Comparison of ENCODE assay signal across 28 mouse cellular contexts in genomic region chr2:166051421-166051820, GRCm38 (mm10). TPM values are rescaled to one million over a fixed set of nuclear protein-coding genes. Genes with fewer than 3 reads are reported as not detected.
DNase-seq lines count a peak whose midpoint lies in the region; ATAC-seq and TF ChIP-seq lines count a peak whose summit lies in the region.
"Had no signal": no experiment of that assay in that cellular context is flagged by ENCODE, and none has a peak within 500 bp of the region (broad histone marks: within the 10 kb centered on the region; RNA-seq: fewer than 3 reads in every experiment).

No protein-coding gene starts in this region.

- intact Hi-C loops in gastrocnemius, postnatal 36 days (cut with DNase I): no loop called here
- intact Hi-C loops in left cerebral cortex, adult 2 months (cut with DNase I): no loop called here

- H3K27ac ChIP-seq in left cerebral cortex, adult 2 months: peak overlapping the region; percentile 57; the same call in 1 of the 2 replicates
- H3K27ac ChIP-seq in heart, embryonic 11.5 days (ENCODE audit: low read depth, low read length): no peak overlapping the region
- H3K27ac ChIP-seq: embryonic facial prominence, embryonic 13.5 days; embryonic facial prominence, embryonic 15.5 days; forebrain, embryonic 10.5 days; forebrain, embryonic 12.5 days had no signal

- no peak overlapping the region for H3K4me2 ChIP-seq in heart, embryonic 11.5 days
- H3K4me2 ChIP-seq: embryonic facial prominence, embryonic 13.5 days; embryonic facial prominence, embryonic 15.5 days; forebrain, embryonic 12.5 days had no signal

- H3K9me3 ChIP-seq in heart, embryonic 11.5 days (replicated peaks; ENCODE audit: control insufficient read depth, low read length): no peaks in the 10 kb centered on the region
- H3K9me3 ChIP-seq: embryonic facial prominence, embryonic 13.5 days; embryonic facial prominence, embryonic 15.5 days; forebrain, embryonic 10.5 days; forebrain, embryonic 12.5 days; G1E had no signal

- H3K9ac ChIP-seq in heart, embryonic 11.5 days (ENCODE audit: low read depth, low read length): no peak overlapping the region
- H3K9ac ChIP-seq: embryonic facial prominence, embryonic 13.5 days; embryonic facial prominence, embryonic 15.5 days; forebrain, embryonic 12.5 days had no signal

- peak; percentile 64 for DNase-seq in gastrocnemius, adult 18-20 months (ENCODE audit: low spot score)
- DNase-seq in gastrocnemius, postnatal 36 days: no peak
- DNase-seq in left cerebral cortex, adult 2 months (ENCODE audit: extremely low spot score in 1 of 2, low spot score in 2 of 2): no peak
- no peak for DNase-seq in left cerebral cortex, adult 8-10 months (ENCODE audit: low spot score in 2 of 2)
- DNase-seq in skeletal muscle tissue, adult 2 months (ENCODE audit: low read depth, low spot score): peak; percentile 45
- DNase-seq: adrenal gland, adult 8-10 months; adrenal gland, postnatal 14 days; adrenal gland, postnatal 36 days; B cell, adult 2 months; cerebellum, adult 11-12 months; cerebellum, adult 2 months; cerebellum, adult 9-10 months; cerebellum, postnatal 10 days; cerebellum, postnatal 25 days; embryo, embryonic 11 days had no signal

- H3K27me3 ChIP-seq in heart, embryonic 11.5 days (ENCODE audit: control insufficient read depth, insufficient read depth, low read length): no peaks in the 10 kb centered on the region
- H3K27me3 ChIP-seq: CH12.LX; embryonic facial prominence, embryonic 13.5 days; embryonic facial prominence, embryonic 15.5 days; forebrain, embryonic 12.5 days; Patski had no signal

- H3K4me1 ChIP-seq in heart, embryonic 11.5 days (ENCODE audit: control insufficient read depth, insufficient read depth, low read length): no peaks in the 10 kb centered on the region; the same call in 1 of the 2 replicates
- H3K4me1 ChIP-seq: embryonic facial prominence, embryonic 13.5 days; forebrain, embryonic 10.5 days; forebrain, embryonic 12.5 days had no signal

- TF ChIP-seq CTCF in left cerebral cortex, adult 2 months (IDR thresholded peaks at IDR 0.05): no peak

- H3K4me3 ChIP-seq in left cerebral cortex, adult 2 months: no peak overlapping the region
- H3K4me3 ChIP-seq in heart, embryonic 11.5 days (ENCODE audit: low read depth, low read length): no peak overlapping the region
- H3K4me3 ChIP-seq: embryonic facial prominence, embryonic 13.5 days; embryonic facial prominence, embryonic 15.5 days; erythroblast, embryonic 14.5 days; forebrain, embryonic 10.5 days; forebrain, embryonic 12.5 days had no signal

- H3K36me3 ChIP-seq in heart, embryonic 11.5 days (ENCODE audit: control insufficient read depth, insufficient read depth, low read length): peaks cover 28% of the 10 kb centered on the region

- ATAC-seq in heart, embryonic 11.5 days (replicated peaks; ENCODE audit: insufficient number of reproducible peaks, low FRiP score, low TSS enrichment): no peak
- ATAC-seq: activated CD4-positive, CD25-positive, alpha-beta regulatory T cell, adult 4 months; CD4-positive, CD25-positive, alpha-beta regulatory T cell, adult 4 months; forebrain, embryonic 14.5 days; forebrain, embryonic 16.5 days; Patski had no signal

- WGBS in heart, embryonic 11.5 days (ENCODE audit: insufficient replicate concordance): 94% methylated on average over 17 of the region's 17 CpGs

RNA-seq across cellular contexts. Expression of gene Ncoa3, which starts 59.0 kb away (rescaled TPM):
- total RNA-seq in gastrocnemius, adult 18-20 months (2021): 10 to 100 TPM; 14.6 to 20.4 TPM
- 10 to 100 TPM; 13.5 to 13.9 TPM for total RNA-seq in gastrocnemius, postnatal 36 days (2021)
- 10 to 100 TPM; 32.5 to 37.9 TPM for total RNA-seq in left cerebral cortex, adult 2 months (2021)
- 10 to 100 TPM; 33.3 to 35.9 (median 34.5) TPM for total RNA-seq in left cerebral cortex, adult 8-10 months (2022)
- polyA plus RNA-seq in heart, embryonic 11.5 days (2014; fragmentation: Nextera tagmentation; extraction: Ambion mirVana): 14.2 and 15.6 TPM in 2 replicates

Comparison
In these comparisons a context has a peak if more than half of its experiments do, and no peak if none do; other contexts are left out.
1. DNase-seq: peak in gastrocnemius, adult 18-20 months (single experiment) and skeletal muscle tissue, adult 2 months (single experiment); none in gastrocnemius, postnatal 36 days (0 of 2), left cerebral cortex, adult 2 months (0 of 2) and left cerebral cortex, adult 8-10 months (0 of 2).